Mouse (Mus musculus) liver, adult 2 months (tissue): ENCODE results near the gene Senp2.

Source experiments
- CTCF ChIP-seq: fragments of 200-500 bp; IDR thresholded peaks from 2 replicates; pipeline ENCODE4 v1.5.1; 2011; ENCODE audit warnings: low read depth, low read length, control low read depth
- POLR2A ChIP-seq: fragments of 200-500 bp; IDR thresholded peaks from 2 replicates; pipeline ENCODE4 v1.6.1; 2011; ENCODE audit warnings: low read length, control low read depth; ENCODE audit not compliant: insufficient read depth; ENCODE audit errors: extremely low read depth

DNA sequence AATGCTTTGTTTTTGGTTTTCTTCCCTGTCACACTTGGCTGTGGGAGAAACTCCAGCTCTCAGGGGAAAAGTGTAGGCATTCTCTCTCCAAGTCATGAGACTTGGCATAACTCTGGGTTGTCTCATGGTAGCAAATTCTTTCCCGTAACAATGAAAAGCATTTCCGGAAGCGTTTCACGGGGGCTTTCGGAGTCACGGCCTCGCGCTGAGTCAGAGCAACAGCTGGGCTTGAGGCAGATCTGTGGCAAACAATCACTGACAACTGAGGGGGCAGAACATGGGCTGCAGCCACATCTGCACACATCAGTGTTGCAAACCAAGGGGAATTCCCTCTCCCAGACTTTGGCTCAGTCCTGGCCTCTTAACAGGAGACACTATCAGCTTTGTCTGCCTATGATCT lies 58.1 kb downstream of the Senp2 start:
- no peak for TF ChIP-seq CTCF
- no peak for TF ChIP-seq POLR2A
